Mouse (Mus musculus): ENCODE data around the gene Gucy1a1. TPM values are rescaled to one million over a fixed set of nuclear protein-coding genes. Genes with fewer than 3 reads are reported as not detected.
A peak's percentile ranks its signal among the peaks of the same experiment; 100 is the strongest.

Gene Gucy1a1
- total RNA-seq, 2 experiments from 2014 or later: 5.1 to 5.5 TPM

- DNase-seq (ENCODE audit: low spot score): no peak
These were observed 48.8 kb downstream of the Gucy1a1 start for GRCm38 (mm10) chr3:82096801-82097200.

- DNase-seq (ENCODE audit: low spot score): peak; percentile 52
These were observed 71.3 kb downstream of the Gucy1a1 start, which contains the start of gene Gucy1b1 for GRCm38 (mm10) chr3:82074201-82074851. Gene Gucy1b1 (minus strand): TSS chr3:82074689.

- DNase-seq (ENCODE audit: low spot score): peak; percentile 21
These were observed 71.8 kb downstream of the Gucy1a1 start for GRCm38 (mm10) chr3:82073741-82074181.

GRCm38 (mm10) chr3:82067830-82068229, 77.8 kb downstream of the Gucy1a1 start:
- no peak for DNase-seq (ENCODE audit: low spot score)

GRCm38 (mm10) chr3:82061402-82062180, 84.0 kb downstream of the Gucy1a1 start:
- DNase-seq (ENCODE audit: low spot score): no peak

- no peak for DNase-seq (ENCODE audit: low spot score)
These were observed 88.4 kb downstream of the Gucy1a1 start for GRCm38 (mm10) chr3:82057201-82057600.

GRCm38 (mm10) chr3:82054283-82054974, 91.2 kb downstream of the Gucy1a1 start:
- DNase-seq (ENCODE audit: low spot score): no peak

- DNase-seq (ENCODE audit: low spot score): no peak
These were observed 93.6 kb downstream of the Gucy1a1 start for GRCm38 (mm10) chr3:82052029-82052428.

GRCm38 (mm10) chr3:82051468-82051867, 94.1 kb downstream of the Gucy1a1 start:
- DNase-seq (ENCODE audit: low spot score): no peak

GRCm38 (mm10) chr3:82048681-82049080, 96.9 kb downstream of the Gucy1a1 start:
- DNase-seq (ENCODE audit: low spot score): no peak

GRCm38 (mm10) chr3:82048078-82048477, 97.5 kb downstream of the Gucy1a1 start:
- DNase-seq (ENCODE audit: low spot score): no peak

- DNase-seq (ENCODE audit: low spot score): peak; percentile 10
These were observed 98.4 kb downstream of the Gucy1a1 start for GRCm38 (mm10) chr3:82047100-82047753.

GRCm38 (mm10) chr3:82046087-82046486, 99.5 kb downstream of the Gucy1a1 start:
- DNase-seq (ENCODE audit: low spot score): no peak

GRCm38 (mm10) chr3:82044902-82045301, 100.7 kb downstream of the Gucy1a1 start:
- DNase-seq (ENCODE audit: low spot score): no peak

GRCm38 (mm10) chr3:82043676-82044075, 101.9 kb downstream of the Gucy1a1 start:
- no peak for DNase-seq (ENCODE audit: low spot score)

Small RNA genes lying within 50 kb of the gene (microRNA-seq; reads per million reads assigned to microRNA genes)
- gene Mir7010: 1.0 reads per million

Other genes with a start within 250 kb of the Gucy1a1 start
- gene Ctso, start 213.2 kb downstream of the Gucy1a1 start, total RNA-seq (2021): 1 to 10 TPM; 5.0 to 5.4 TPM
- gene Tdo2, start 169.6 kb downstream of the Gucy1a1 start, total RNA-seq (2021): under 1 TPM in 1 of 2 experiments, not detected in 1; 0.71 TPM
- not detected for gene Asic5, start 163.5 kb downstream of the Gucy1a1 start, total RNA-seq (2021)
- 1 to 10 TPM; 2.7 to 3.3 TPM for gene Gucy1b1, start 71.1 kb downstream of the Gucy1a1 start, total RNA-seq (2021)
- gene Map9, start 212.3 kb upstream of the Gucy1a1 start, total RNA-seq (2021): 1 to 10 TPM; 2.0 to 2.2 TPM

Measured in gastrocnemius, adult 18-20 months (tissue).